Mouse (Mus musculus) v-Abl transformed pro-B cells (cell line): ENCODE results near the gene Ephx4.
"Not testable (repeated sequence)": the region's sequence is repeated elsewhere in the genome, so short reads cannot be mapped to it uniquely, and the experiment has no call there.

ENCODE experiments used
- in situ Hi-C, 2 experiments: fragments of 400-800 bp; cut with MboI; formaldehyde crosslinking; loops; one replicate each; pipeline ENCODE4 v1.15.1; 2025; ENCODE audit not compliant: unreplicated experiment in 2 of 2

Gene Ephx4

DNA sequence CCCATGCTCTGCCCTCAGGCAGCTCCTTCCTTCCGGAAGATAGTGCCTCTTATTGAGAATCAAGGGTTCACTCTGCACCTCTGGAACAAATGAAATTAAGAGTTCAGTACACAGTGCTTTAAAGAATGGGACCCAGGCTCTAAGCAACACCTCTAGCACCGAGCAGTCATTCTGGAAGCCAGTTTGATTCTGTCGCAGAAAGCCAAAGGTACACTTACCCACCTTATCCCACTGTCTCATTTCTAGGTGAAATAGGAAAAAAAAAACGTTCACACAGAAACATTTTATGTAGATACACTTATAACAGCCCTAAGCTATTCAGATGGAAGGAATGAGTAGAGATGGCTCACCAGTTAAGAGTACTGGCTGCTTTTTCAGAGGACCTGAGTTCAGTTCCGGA is at the start of gene Ephx4:
TSS of gene Ephx4 (plus strand) at position 301 of the 400 bp plus-strand sequence.
- in situ Hi-C loops = no loop called here

DNA sequence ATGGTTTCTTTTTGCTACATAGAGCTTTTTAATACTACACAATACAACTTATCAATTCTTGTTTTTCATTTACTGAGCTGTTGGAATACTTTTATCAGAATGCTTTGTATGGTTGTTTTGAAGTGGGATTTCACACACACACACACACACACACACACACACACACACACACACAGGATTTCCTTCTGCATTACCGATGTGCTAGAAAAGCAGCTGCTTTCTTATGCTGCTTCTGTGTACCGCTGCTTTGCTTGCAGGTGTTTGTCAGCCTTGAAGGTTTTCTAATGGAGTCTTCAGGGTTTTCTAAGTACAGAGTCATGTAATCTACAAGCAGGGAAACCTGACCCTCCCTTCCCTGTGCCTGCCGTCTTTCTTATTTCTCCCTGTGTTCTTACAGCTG is 48.6 kb upstream of the Ephx4 start:
- in situ Hi-C loops = loop anchor here in 1 of 2 experiments (10.0 kb wide), 1 partner anchor 151 kb away; the partner anchor contains the start of gene Gm42669

DNA sequence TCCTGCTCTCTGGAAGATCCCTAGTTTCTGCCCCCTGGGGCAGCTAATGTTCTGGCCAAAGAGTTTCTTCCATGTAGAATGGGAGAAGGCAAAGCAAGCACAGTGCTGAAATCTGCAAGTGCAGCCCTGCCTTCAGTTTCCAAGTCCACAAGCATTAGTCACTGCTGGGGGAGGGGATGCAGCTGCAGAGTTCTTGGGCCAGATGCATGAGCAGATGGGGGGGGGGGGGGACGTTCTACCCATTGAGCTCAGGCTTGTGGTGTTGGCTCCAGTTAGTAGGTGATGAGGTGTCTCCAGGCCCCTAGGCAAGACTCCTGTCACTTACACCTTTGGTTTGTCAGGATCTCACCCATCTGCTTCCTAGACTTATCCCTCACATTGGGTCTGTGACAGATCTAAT is 46.7 kb upstream of the Ephx4 start:
- in situ Hi-C loops = loop anchor here in 1 of 2 experiments (10.0 kb wide), 1 partner anchor 149 kb away; the partner anchor contains the start of gene Gm42669

DNA sequence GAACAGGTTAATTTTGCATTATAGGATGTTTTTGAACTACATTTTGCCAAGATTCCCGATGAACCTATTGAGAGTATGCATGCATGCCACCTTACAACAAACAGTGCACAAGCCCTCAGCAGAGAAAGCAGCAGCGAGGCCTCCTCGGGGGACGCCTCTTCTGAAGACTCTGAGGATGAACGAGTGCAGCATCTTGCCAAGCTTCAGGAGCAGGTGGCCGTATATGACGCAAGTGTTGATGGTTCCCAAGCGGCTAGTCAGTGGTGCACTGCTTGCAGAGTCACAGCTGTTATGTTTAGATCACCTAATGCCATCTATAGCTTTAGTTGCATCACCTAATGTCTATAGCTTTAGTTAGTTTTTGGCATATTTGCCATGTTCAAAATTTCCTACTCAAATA is 44.8 kb upstream of the Ephx4 start:
- in situ Hi-C loops = loop anchor here in 1 of 2 experiments (10.0 kb wide), 1 partner anchor 147 kb away; the partner anchor contains the start of gene Gm42669

DNA sequence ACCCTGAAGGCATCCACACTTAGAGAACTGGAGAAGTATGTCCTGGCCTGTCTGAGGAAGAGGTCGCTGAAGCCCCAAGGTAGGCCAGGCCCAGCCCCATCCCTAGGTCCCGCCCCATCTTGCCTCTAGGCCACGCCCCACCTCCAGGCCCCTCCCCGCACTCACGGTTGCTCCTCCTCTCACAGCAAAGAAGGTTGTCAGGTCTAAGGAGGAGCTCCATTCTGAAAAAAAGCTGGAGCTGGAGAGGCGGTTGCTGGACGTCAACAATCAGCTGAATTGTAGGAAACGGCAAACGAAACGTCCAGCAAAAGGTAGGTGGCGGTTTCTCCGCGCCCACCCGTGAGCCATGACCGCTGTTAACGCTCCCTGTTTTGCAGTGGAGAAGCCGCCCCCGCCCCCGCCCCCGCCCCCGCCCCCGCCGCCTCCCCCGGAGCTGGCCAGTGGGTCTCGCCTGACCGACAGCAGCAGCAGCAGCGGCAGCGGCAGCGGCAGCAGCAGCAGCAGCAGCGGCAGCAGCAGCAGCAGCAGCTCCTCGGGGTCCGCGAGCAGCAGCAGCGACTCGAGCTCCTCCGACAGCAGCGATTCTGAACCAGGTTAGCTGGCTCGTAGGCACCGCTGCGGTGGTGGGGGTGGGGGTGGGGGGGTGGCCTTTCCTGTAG is 43.0 kb upstream of the Ephx4 start:
- in situ Hi-C loops = loop anchor here in 1 of 2 experiments (10.0 kb wide), 1 partner anchor 145 kb away; the partner anchor contains the start of gene Gm42669

DNA sequence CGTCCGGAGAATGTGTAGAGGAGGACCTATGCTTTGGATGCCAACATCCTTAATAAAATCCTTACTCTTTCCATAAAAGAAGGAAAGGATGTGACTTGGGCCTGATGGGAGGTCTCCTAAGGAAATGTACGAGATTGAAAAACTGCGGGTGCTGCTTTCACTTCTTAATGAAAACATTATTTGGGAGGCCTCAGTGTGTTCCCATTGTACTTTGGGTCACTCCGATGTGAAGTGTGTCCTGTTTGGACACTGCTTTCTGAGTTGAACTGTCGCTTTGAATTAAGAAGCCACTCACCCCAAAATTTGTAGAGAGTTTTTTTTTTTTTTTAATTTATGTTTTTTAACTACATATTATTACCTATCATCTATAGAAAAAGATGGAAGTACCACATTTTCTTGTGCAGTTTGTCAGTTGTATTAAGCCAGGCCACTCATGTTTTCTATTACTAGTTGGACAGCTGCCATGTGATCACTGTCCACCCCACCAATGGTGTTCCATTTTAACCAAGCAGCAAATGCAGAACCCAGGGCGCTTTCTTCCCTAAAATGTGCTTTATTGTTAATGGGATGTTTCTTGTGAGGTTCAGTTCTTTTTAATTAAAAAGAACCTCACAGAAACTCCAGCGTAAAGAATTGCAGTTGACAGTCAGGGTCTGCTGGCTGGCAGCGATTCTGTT is 42.3 kb upstream of the Ephx4 start:
- in situ Hi-C loops = no loop called here

DNA sequence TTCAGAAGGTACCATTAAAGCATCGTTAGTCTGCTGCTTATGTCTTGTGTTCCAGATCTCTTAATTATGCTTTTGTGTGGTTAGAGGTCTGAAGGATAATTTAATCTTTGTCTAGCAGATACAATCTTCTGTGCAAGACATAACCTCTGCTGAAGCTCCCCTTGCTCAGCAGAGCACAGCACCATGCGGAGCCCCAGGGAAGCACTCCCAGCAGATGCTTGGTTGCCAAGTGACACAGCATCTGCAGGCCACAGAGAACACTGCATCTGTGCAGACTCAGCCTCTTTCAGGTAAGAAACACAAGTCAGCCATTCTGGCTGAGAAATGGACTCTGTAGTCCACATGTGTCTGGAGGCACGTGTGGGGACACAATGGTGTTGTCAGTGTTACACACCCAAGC is 32.5 kb upstream of the Ephx4 start:
- in situ Hi-C loops = no loop called here

DNA sequence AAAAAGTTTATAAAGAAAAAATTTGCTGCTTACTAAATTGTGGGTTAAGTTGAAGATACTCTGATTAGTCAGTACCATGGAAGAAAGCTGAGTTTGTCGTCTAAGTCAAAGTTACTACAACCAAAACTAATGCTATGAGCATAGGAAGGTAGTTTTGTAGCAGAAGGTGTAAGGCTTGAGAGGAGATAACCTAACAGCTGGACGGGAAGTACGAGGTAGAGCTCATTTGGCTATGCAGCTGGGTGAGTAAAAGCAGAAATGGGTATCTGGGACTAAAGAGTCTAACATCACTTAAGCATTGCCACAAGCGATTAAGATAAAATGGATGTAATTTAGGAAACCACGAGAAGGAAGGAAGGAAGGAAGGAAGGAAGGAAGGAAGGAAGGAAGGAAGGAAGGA is 31.2 kb upstream of the Ephx4 start:
- in situ Hi-C loops = no loop called here

DNA sequence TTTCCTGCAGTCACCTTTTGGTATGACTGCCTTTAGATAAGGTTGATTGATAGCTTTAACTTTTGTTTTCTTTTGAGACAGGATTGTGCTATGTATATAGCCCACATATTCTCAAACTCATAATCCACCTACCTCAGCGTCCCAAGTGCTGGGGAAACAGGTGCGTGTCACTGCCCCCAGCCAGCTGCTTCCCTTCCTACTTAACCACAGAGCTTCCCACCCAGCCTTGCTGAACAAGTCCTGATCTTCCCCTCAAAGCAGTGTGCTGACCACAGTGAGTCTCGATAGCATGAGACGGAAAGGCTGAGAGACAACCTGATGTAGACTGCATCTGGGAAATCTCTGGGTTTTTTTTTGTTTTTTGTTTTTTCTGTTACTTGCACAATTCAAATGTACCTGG is 29.3 kb upstream of the Ephx4 start:
- in situ Hi-C loops = no loop called here

DNA sequence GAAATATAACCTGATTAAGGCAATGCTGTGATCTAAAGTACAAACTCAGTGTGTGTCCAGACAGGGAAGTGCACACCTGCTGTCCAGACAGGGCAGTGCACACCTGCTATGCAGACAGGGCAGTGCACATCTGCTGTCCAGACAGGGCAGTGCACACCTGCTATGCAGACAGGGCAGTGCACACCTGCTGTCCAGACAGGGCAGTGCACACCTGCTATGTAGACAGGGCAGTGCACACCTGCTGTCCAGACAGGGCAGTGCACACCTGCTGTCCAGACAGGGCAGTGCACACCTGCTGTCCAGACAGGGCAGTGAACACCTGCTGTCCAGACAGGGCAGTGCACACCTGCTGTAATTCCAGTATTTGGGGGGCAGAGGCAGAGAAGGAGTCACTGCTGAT is 16.1 kb upstream of the Ephx4 start:
- in situ Hi-C loops = not testable (repeated sequence)

DNA sequence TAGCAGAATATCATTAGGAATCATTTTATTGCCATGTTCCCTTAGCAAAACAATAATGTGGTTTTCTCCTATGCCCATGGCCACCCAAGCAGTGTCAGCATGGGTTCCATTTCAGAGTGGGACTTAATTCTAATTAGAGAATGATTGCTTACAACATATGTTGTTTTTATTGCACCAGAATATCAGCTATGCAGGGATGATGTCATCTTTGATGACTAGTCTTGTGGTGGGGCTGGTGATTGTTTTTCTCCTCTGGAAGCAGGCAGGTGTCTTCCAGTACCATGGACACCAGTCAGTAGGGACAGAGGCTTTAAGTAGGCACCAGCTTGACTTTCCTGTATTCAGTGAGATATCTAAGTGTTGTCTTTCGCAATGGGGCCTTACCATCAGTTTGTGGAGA is 14.7 kb upstream of the Ephx4 start:
- in situ Hi-C loops = no loop called here

DNA sequence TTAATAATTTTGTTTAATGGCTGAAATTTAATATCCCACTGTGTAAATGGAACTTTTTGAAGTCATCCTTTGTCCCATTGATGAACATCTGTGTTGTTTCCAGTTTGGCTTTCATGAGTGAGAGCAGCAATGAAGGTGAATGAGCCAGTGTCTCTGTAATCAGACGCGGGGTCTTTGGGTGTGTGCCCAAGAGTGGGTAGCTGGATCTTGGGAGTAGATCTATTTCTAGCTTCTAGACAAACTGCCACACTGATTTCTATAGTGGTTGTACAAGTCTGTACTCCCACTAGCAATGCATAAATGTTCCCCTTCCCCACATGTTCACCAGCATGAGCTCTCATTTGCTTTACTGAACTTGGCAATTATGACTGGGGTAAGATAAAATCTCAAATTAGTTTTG is 13.2 kb upstream of the Ephx4 start:
- in situ Hi-C loops = no loop called here

DNA sequence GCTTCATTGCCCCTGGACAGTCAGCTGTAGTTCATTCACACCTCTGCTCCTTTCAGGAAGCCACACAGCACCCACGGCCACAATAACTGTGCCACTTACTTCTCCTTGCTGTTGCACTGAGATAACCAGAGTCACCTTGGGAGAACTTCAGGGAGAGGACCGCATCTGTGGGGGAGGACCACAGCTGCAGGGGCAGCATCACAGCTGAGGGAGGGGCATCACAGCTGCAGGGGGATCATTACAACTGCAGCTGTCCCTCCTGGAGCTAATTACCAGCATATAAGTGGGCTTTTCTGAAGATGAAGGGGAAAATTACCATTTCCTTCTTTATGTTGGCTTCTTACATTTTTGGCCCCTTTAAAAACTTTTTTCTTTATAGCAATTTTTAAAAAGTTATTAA is 8.1 kb upstream of the Ephx4 start:
- in situ Hi-C loops = no loop called here

DNA sequence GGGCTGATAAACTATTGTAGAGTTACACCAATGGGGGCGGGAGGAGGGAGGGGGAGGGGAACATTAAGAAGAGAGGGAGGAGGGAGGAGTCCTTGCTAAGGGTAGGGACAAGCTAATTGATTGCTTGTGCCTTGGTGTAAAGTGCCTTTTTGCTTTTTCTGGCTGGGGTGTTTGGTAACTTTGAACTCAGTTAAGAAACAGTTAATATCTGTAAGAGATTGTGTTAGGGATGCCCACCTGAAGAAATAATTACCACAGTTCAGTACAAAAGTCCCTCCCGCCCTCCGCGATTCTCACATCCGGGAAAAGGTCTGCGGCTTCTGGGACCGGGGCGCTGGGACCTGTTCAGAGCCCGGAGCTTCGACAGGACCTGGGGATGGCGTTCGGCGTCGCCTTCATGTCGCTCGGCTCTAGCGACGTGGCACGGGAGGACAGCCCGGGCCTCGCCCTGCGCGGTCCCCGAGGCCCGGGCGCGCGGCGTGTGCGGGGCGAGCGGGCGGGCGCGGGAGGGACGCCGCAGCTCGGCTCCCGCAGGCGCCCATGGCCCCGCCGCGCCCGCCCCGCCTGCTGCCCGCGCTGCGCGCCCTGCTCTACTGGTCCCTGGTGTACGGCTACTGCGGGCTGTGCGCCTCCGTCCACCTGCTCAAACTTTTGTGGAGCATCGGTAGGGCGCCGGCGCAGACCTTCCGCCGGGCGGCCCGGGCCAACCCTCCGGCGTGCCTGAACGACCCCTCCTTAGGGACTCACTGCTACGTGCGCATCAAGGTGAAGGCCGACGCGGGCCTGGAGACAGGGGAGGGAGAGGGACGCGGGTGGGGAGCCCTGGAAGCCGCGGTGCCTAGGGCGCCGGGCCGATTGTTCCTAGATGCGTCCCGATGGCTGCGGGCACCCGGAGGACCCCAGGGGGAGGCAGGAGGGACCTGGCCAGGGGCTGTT is 743 bp downstream of the Ephx4 start:
- in situ Hi-C loops = no loop called here

DNA sequence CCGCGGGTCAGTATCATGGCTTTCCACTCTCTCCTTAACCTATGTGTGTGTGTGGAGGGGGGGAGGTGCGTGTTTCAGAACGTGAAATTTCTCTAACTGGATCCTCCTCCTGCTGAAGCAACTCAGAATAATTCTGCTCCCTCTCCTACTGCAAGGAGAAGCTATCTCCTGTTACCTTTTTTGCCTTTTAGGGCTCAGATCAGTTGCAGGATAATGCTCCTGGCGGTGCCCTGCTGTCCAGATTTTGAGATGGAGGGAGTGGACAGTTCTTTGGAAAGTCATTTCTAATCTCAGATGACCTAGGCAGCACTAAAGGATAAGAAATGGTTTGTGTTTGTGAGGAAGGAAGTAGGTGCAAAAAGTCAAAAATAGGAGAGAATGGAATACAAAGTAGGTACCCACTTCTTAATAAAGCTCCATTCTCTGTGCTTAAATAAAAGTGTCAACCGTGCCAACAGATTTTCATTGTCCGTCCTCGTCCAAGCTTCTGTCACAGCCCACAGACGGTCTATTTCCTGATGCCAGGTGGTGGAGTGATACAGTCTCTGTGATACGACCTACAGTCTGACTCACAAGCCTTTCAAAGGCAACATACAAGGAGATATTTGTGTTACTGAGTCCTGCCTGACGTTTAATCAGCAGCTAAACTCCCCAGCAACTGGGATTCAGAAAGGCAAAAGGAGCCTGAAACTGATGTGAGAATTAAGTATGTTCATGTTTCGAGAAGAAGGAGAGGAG is 1.6 kb downstream of the Ephx4 start:
- in situ Hi-C loops = no loop called here

DNA sequence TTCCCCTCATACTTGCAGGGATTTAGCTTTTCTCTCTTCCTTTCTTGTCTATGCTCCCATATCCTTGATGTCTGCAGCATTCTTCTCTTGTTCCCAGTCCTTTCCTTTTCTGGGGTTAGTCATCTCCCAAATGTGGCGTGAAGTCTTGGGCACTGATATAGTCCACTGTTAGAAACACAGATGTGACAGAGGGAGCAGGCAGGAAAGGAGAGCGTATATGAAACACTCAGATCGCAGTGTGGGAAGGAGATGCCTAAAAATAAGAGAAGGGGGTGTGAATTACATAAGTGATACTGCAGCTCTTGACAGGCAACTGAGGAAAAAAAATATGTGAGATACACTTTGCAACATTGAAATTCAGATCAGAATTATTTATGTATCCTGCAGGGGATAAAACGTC is 2.8 kb downstream of the Ephx4 start:
- in situ Hi-C loops = no loop called here

DNA sequence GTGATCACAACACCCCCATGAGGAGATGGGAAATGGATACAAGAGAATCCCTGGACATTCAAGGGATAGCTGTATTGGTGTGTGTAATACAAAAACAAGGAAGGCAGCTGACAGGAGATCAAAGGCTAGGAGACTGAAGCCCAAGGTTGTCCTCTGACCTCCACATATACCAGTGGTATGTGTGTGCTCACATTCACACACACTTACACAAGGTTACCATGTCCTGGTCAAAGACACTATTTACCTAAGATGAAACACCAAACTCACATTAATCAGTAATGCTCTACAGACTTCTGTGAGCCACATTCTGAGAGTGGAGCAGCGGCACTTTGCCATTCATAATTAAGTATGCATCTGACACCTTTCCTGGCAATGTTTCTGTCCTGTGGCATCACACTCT is 7.8 kb downstream of the Ephx4 start:
- in situ Hi-C loops = no loop called here

DNA sequence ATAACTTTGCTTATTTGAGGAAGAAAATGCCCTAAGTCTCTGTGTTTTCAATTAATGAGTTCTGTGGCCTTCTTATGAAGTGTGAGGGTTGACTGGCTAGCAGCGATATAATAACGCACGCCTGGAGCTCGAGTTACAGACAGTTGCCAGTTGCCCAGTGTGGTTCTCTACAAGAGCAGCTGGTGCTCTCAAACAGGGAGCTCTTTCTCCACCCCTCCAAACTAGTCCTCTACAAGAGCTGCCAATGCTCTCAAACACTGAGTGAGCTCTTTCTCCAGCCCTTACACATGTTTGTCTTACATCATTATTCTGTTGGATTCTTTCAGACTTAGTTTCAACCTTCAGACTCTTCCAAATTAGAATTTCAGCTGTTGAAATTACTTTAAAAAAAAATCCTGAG is 8.8 kb downstream of the Ephx4 start:
- in situ Hi-C loops = no loop called here

DNA sequence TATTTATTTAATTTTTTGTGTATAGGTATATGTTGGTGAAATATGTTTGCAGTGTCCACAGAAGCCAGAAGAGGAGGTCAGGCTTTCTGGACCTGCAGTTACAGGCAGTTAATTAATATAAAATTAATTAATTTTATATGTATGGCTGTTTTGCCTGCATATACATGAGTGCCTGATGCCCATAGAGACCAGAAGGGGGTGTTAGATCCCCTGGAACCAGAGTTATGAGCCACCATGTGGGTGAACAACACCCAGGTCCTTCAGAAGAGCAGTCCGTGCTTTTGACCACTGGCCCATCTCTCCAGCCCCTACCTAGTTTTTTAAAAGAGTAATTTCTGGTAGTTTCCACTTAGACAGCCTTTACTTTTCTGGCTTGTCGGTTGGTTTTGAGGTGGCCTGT is 9.7 kb downstream of the Ephx4 start:
- in situ Hi-C loops = no loop called here

DNA sequence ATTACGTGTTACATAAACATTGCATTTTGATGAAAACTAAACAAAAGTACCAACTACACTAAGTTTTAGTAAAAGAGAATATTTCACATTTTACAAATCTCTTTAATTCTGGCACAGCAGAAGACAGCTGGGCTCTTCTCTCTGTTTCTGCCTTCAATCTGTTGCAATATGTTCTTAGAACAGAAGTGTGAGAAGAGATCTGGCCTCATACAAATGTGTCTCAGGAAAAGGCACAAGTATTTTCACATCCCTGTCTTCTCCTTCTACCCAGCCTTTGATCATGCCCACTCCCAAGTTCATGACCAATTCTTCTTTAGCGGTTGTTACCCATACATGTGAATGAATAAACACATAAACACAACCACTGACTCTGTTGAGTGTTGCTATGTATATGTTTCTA is 12.6 kb downstream of the Ephx4 start:
- in situ Hi-C loops = no loop called here
